Mouse (Mus musculus): ENCODE results near the gene Tmem183a. TPM values are rescaled to one million over a fixed set of nuclear protein-coding genes. Genes with fewer than 3 reads are reported as not detected.

Tmem183a gene
- total and polyA plus RNA-seq, 3 experiments = 41.5 to 73.6 (median 61.1) TPM

DNA sequence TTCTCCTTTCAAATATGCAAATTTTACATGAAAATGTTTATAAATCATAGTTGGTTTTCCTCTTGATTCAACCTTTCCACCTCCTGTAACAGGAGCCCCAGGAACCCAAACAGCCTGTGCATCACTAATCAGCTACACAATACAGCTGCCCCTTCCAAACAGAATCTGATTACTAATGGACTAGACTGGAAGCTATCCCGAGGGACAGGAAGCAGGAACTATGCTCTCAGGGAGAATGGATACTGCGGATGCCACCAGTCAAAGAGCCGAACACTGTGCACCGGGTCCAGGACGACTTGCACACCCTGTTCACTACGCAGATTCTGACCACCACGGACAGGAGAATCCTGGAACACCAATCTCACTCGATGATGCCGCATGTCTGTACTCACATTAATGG lies 14.0 kb downstream of the Tmem183a start:
- H3K9me3 ChIP-seq (replicated peaks; ENCODE audit: low read length) = peaks cover 3% of the 10 kb centered on the region
- DNase-seq (ENCODE audit: extremely low read depth) = no peak
- no peaks in the 10 kb centered on the region for H3K79me2 ChIP-seq (replicated peaks; ENCODE audit: control insufficient read depth, extremely low read depth, insufficient read depth, poor library complexity, severe bottlenecking)
- dilution Hi-C loops (cut with MboI; ENCODE audit: extremely low pct_ligation_motif_present, extremely low pct_unique_long_range_greater_than_20kb, low sequenced_read_pairs) (no loop called here), in situ Hi-C loops (cut with MboI; ENCODE audit: low pct_ligation_motif_present, low pct_unique_long_range_greater_than_20kb, low sequenced_read_pairs) (no loop called here)
- no peak overlapping the region for H3K9ac ChIP-seq (ENCODE audit: insufficient read depth, low read depth)
- no peak overlapping the region for H3K4me2 ChIP-seq (ENCODE audit: insufficient read depth, low read depth, poor library complexity, severe bottlenecking)
- no peaks in the 10 kb centered on the region for H3K4me1 ChIP-seq (ENCODE audit: control insufficient read depth in 1 of 2, insufficient read depth in 2 of 2)
- no peak overlapping the region for H3K4me3 ChIP-seq (replicated peaks in 1 of 3; ENCODE audit: low read depth in 2 of 3, low read length in 2 of 3, poor library complexity in 1 of 3)
- peaks cover 49 to 83% of the 10 kb centered on the region in 2 experiments for H3K36me3 ChIP-seq (replicated peaks in 1 of 2; ENCODE audit: control insufficient read depth in 1 of 2, insufficient read depth in 1 of 2, low read length in 1 of 2)
- H3K27me3 ChIP-seq (replicated peaks) = no peaks in the 10 kb centered on the region
- H3K27ac ChIP-seq (ENCODE audit: insufficient read depth, low read depth) = no peak overlapping the region
- no peak for TF ChIP-seq E2F4 (IDR thresholded peaks at IDR 0.05; ENCODE audit: insufficient replicate concordance, low read depth, low read length)
- no peak for TF ChIP-seq GABPA (IDR thresholded peaks at IDR 0.05; ENCODE audit: insufficient replicate concordance, low read depth, low read length)
- no peak for TF ChIP-seq MAFK (IDR thresholded peaks at IDR 0.05; ENCODE audit: insufficient replicate concordance, low read length)
- no peak for TF ChIP-seq JUN (IDR thresholded peaks at IDR 0.05; ENCODE audit: insufficient read depth, low read depth, low read length)
- no peak for TF ChIP-seq SMC3 (IDR thresholded peaks at IDR 0.05; ENCODE audit: low read depth, low read length)
- no peak for TF ChIP-seq ZC3H11A (IDR thresholded peaks at IDR 0.05; ENCODE audit: low read depth, low read length)
- no peak for TF ChIP-seq TCF12 (IDR thresholded peaks at IDR 0.05; ENCODE audit: low read depth, low read length)
- TF ChIP-seq ELF1 (IDR thresholded peaks at IDR 0.05; ENCODE audit: low read depth, low read length) = no peak

DNA sequence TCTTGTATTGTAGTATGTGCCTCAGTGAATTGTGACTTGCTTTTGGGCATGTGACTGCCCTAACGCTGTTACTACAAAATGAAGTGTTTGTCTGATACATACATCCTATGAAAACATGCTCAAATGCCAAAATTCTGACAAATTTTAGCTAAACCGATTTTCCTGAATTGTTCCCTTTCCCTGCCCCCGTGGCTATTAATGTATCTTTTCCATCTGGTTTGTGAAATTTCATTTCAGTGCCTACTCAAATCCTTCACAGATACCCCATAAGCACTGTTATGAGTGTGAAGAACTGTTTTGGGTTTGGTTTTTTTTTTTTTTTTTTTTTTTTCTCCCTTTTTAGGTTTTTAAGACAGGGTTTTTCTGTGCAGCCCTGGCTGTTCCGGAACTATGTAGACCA lies 16.7 kb downstream of the Tmem183a start:
- peaks cover 6 to 13% of the 10 kb centered on the region in 2 experiments; a peak in 2 of 4 replicates for H3K4me1 ChIP-seq (ENCODE audit: control insufficient read depth in 1 of 2, insufficient read depth in 2 of 2)
- peaks cover 3% of the 10 kb centered on the region for H3K9me3 ChIP-seq (replicated peaks; ENCODE audit: low read length)
- H3K9ac ChIP-seq (ENCODE audit: insufficient read depth, low read depth) = no peak overlapping the region
- H3K27ac ChIP-seq (ENCODE audit: insufficient read depth, low read depth) = no peak overlapping the region
- peaks cover 28 to 56% of the 10 kb centered on the region in 2 experiments for H3K36me3 ChIP-seq (replicated peaks in 1 of 2; ENCODE audit: control insufficient read depth in 1 of 2, insufficient read depth in 1 of 2, low read length in 1 of 2)
- no peaks in the 10 kb centered on the region for H3K27me3 ChIP-seq (replicated peaks)
- no peak overlapping the region for H3K4me2 ChIP-seq (ENCODE audit: insufficient read depth, low read depth, poor library complexity, severe bottlenecking)
- no peak for TF ChIP-seq HCFC1 (IDR thresholded peaks at IDR 0.05; ENCODE audit: low read depth, low read length)
- in situ Hi-C loops (cut with MboI; ENCODE audit: low pct_ligation_motif_present, low pct_unique_long_range_greater_than_20kb, low sequenced_read_pairs) (no loop called here), dilution Hi-C loops (cut with MboI; ENCODE audit: extremely low pct_ligation_motif_present, extremely low pct_unique_long_range_greater_than_20kb, low sequenced_read_pairs) (no loop called here)
- no peaks in the 10 kb centered on the region for H3K79me2 ChIP-seq (replicated peaks; ENCODE audit: control insufficient read depth, extremely low read depth, insufficient read depth, poor library complexity, severe bottlenecking)
- no peak for DNase-seq (ENCODE audit: extremely low read depth)
- H3K4me3 ChIP-seq (replicated peaks in 1 of 3; ENCODE audit: low read depth in 2 of 3, low read length in 2 of 3, poor library complexity in 1 of 3) = no peak overlapping the region

GRCm38 (mm10) chr1:134344005-134344950 lies 17.5 kb downstream of the Tmem183a start:
- no peak overlapping the region for H3K4me2 ChIP-seq (ENCODE audit: insufficient read depth, low read depth, poor library complexity, severe bottlenecking)
- in situ Hi-C loops (cut with MboI; ENCODE audit: low pct_ligation_motif_present, low pct_unique_long_range_greater_than_20kb, low sequenced_read_pairs) = no loop called here
- H3K36me3 ChIP-seq (replicated peaks in 1 of 2; ENCODE audit: control insufficient read depth in 1 of 2, insufficient read depth in 1 of 2, low read length in 1 of 2) = peaks cover 23 to 48% of the 10 kb centered on the region in 2 experiments
- no peak for DNase-seq (ENCODE audit: extremely low read depth)
- H3K27ac ChIP-seq (ENCODE audit: insufficient read depth, low read depth) = no peak overlapping the region
- peaks cover 3% of the 10 kb centered on the region for H3K9me3 ChIP-seq (replicated peaks; ENCODE audit: low read length)
- dilution Hi-C loops (cut with MboI; ENCODE audit: extremely low pct_ligation_motif_present, extremely low pct_unique_long_range_greater_than_20kb, low sequenced_read_pairs) = no loop called here
- H3K9ac ChIP-seq (ENCODE audit: insufficient read depth, low read depth) = no peak overlapping the region
- no peaks in the 10 kb centered on the region for H3K27me3 ChIP-seq (replicated peaks)
- peaks cover 6 to 13% of the 10 kb centered on the region in 2 experiments; a peak in 2 of 4 replicates for H3K4me1 ChIP-seq (ENCODE audit: control insufficient read depth in 1 of 2, insufficient read depth in 2 of 2)
- H3K79me2 ChIP-seq (replicated peaks; ENCODE audit: control insufficient read depth, extremely low read depth, insufficient read depth, poor library complexity, severe bottlenecking) = no peaks in the 10 kb centered on the region
- H3K4me3 ChIP-seq (replicated peaks in 1 of 3; ENCODE audit: low read depth in 2 of 3, low read length in 2 of 3, poor library complexity in 1 of 3) = no peak overlapping the region
- TF ChIP-seq PAX5 (IDR thresholded peaks at IDR 0.05; ENCODE audit: low read length) (no peak), BHLHE40 (IDR thresholded peaks at IDR 0.05; ENCODE audit: low read depth, low read length) (no peak), POLR2AphosphoS2 (IDR thresholded peaks at IDR 0.05; ENCODE audit: low read depth, low read length) (no peak), SIN3A (IDR thresholded peaks at IDR 0.05; ENCODE audit: low read length) (no peak), RAD21 (IDR thresholded peaks at IDR 0.05; ENCODE audit: low read depth, low read length) (no peak), ZC3H11A (IDR thresholded peaks at IDR 0.05; ENCODE audit: low read depth, low read length) (no peak), RCOR1 (conservative IDR thresholded peaks at IDR 0.05; ENCODE audit: low read depth, low read length) (no peak), HCFC1 (IDR thresholded peaks at IDR 0.05; ENCODE audit: low read depth, low read length) (no peak), NRF1 (IDR thresholded peaks at IDR 0.05; ENCODE audit: low read depth, low read length) (no peak), MYC (IDR thresholded peaks at IDR 0.05; ENCODE audit: low read depth, low read length) (no peak), ZKSCAN1 (IDR thresholded peaks at IDR 0.05; ENCODE audit: borderline replicate concordance, low read depth, low read length) (no peak), MEF2A (IDR thresholded peaks at IDR 0.05; ENCODE audit: borderline replicate concordance, low read depth, low read length) (no peak), E2F4 (IDR thresholded peaks at IDR 0.05; ENCODE audit: insufficient replicate concordance, low read depth, low read length) (no peak), POLR2A (IDR thresholded peaks at IDR 0.05; ENCODE audit: low read depth, low read length) (no peak), TBP (conservative IDR thresholded peaks at IDR 0.05; ENCODE audit: low read depth, low read length) (no peak), USF1 (IDR thresholded peaks at IDR 0.05; ENCODE audit: low read depth, low read length) (no peak), USF2 (conservative IDR thresholded peaks at IDR 0.05; ENCODE audit: low read depth, low read length) (no peak)

Data from CH12.LX (cell line).